Mouse (Mus musculus): Measurements from ENCODE around the gene Gabpb2. TPM values are rescaled to one million over a fixed set of nuclear protein-coding genes. Genes with fewer than 3 reads are reported as not detected.

The Gabpb2 gene
- polyA plus RNA-seq, 1 experiment from 2014 or later, result 6.7 TPM

DNA sequence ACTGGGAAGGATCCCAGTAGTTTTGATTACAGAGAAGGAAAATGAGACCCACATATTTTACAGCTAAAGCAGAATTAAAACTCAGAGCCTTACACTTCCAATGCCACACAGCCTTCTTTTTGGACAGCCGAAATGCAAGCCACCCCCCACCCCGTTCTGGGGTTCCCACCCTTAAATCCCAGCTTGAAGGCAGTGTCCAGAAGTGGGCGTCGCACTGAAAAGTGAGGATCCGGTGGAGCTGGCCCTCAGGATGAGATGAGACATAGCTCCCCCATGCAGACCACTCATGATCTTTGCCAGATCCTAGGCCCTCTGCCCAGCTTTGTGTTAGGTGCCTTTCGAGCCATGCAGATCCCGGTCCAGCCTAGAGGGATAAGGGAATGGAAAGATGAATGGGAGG, 23.8 kb upstream of the Gabpb2 start, which contains the start of gene Gm128:
Gm128 (minus strand) TSS at position 101 of the 400 bp plus-strand sequence.
- H3K4me3 ChIP-seq, result no peak within 1 kb of the TSS
- 82% methylated on average over 7 of the region's 7 CpGs for WGBS
- H3K36me3 ChIP-seq, result peaks cover 26% of the 10 kb centered on the region
- ATAC-seq (ENCODE audit: low FRiP score, low read depth), result no peak
- H3K9ac ChIP-seq, result no peak within 1 kb of the TSS
- no peak within 1 kb of the TSS; the same call in 1 of the 2 replicates for H3K4me2 ChIP-seq (replicated peaks)
- no peak within 1 kb of the TSS for H3K27ac ChIP-seq
- no peaks in the 10 kb centered on the region for H3K4me1 ChIP-seq
- no peaks in the 10 kb centered on the region for H3K9me3 ChIP-seq
- no peaks in the 10 kb centered on the region for H3K27me3 ChIP-seq (replicated peaks)

DNA sequence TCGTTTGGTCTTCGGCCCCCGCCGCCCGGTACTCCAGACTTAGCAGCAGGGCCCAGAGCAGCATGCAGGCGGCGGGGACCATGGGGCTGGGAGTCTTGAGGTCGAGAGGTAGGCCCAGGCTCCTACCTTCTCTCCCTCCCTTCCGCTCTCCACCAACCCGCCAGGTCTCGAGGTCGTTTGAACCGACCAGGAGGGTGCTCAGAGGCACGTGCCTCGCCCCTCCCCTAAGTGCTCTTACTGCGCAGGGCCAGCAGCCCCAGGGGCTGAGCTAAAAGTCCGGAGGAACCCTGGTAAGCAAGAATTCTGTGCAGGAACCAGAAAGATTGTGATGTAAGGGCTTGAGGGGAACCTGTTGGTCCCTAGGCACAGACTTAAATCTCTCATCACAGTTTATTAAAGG, 23.2 kb upstream of the Gabpb2 start:
- WGBS, result 35% methylated on average over 17 of the region's 17 CpGs

DNA sequence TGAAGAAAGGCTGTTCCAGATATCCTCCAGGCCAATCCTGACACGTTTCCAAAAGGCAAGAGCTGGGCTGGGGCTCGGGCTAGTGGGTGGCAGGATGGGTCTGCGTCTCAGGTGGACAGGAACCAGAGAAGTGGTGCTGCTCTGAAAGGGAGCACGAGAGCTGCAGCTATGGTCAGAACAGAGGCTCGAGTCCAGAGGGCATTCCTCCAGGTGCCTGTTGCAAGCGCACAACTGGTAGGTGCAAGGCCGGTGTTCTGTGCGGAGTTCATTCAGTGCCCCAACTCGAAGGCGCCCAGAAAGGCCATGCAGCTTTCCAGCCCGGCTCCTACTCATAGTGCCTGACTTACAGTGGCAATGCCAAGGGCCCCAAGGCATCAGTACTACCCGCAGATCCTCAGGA, 22.3 kb upstream of the Gabpb2 start:
- Histone ChIP-seq H3K27ac (no peak overlapping the region), H3K4me2 (replicated peaks) (no peak overlapping the region), H3K36me3 (peaks cover 34% of the 10 kb centered on the region), H3K4me1 (no peaks in the 10 kb centered on the region), H3K9ac (no peak overlapping the region), H3K27me3 (replicated peaks) (no peaks in the 10 kb centered on the region), H3K9me3 (no peaks in the 10 kb centered on the region), H3K4me3 (no peak overlapping the region)
- 90% methylated on average over 12 of the region's 12 CpGs for WGBS
- no peak for ATAC-seq (ENCODE audit: low FRiP score, low read depth)

More for the DNA sequence above, 23.2 kb upstream of the Gabpb2 start:
- no peaks in the 10 kb centered on the region for H3K27me3 ChIP-seq (replicated peaks)
- peaks cover 32% of the 10 kb centered on the region for H3K36me3 ChIP-seq
- H3K4me3 ChIP-seq, result no peak overlapping the region
- ATAC-seq (ENCODE audit: low FRiP score, low read depth), result no peak
- H3K4me2 ChIP-seq (replicated peaks), result no peak overlapping the region
- no peak overlapping the region for H3K27ac ChIP-seq
- no peaks in the 10 kb centered on the region for H3K9me3 ChIP-seq
- no peak overlapping the region for H3K9ac ChIP-seq
- no peaks in the 10 kb centered on the region for H3K4me1 ChIP-seq

DNA sequence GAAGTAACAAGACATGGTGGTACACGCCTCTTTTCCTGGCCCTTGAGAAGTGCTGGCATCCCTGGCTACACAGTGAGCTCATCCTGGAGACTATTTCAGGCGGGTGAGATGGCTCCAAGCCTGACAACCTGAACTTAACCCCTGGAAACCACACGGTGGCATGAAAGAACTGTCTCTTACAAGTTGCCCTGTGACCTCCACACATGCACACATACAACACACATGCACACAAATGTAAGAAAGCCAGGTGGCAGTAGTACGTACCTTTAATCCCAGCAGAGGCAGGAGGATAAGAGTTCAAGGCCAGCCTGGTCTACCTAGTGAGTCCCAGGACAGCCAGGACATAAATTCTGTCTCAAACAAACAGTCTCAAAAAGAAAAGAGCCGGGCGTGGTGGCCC, 21.3 kb upstream of the Gabpb2 start:
- Histone ChIP-seq H3K27ac (no peak overlapping the region), H3K4me1 (no peaks in the 10 kb centered on the region), H3K9ac (no peak overlapping the region), H3K36me3 (peaks cover 43% of the 10 kb centered on the region), H3K4me2 (replicated peaks) (no peak overlapping the region), H3K27me3 (replicated peaks) (no peaks in the 10 kb centered on the region), H3K4me3 (no peak overlapping the region), H3K9me3 (no peaks in the 10 kb centered on the region)
- WGBS, result 92% methylated on average over 6 of the region's 6 CpGs
- no peak for ATAC-seq (ENCODE audit: low FRiP score, low read depth)

DNA sequence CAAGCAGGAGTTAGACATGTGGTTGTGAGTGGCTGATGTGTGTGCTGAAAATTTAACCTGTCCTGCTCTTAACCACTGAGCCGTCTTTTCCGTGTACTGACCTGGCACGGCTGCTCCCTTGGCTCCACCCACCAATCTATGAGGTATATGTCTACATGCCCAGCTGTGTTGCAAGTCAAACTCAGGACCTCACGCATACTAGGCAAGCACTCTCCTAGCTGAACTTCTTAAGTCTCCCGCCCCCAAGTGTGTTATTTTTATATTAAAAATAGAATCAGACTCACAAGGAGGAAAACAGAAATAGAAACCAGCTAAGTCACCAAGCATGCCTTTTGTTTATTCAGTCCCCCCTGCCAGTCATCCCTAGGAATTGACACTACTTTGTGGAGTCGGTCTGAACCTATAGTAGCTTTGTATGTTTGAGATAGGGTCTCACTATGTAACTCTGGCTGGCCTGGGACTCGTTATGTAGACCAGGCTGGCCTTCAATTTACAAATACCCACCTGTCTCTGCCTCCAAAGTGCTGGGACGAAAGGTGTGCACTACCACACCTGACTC, 19.9 kb upstream of the Gabpb2 start:
- H3K9ac ChIP-seq, result no peak overlapping the region
- H3K9me3 ChIP-seq, result no peaks in the 10 kb centered on the region
- H3K27me3 ChIP-seq (replicated peaks), result no peaks in the 10 kb centered on the region
- H3K4me3 ChIP-seq, result no peak overlapping the region
- no peak overlapping the region for H3K4me2 ChIP-seq (replicated peaks)
- peaks cover 57% of the 10 kb centered on the region for H3K36me3 ChIP-seq
- H3K4me1 ChIP-seq, result no peaks in the 10 kb centered on the region
- no peak overlapping the region for H3K27ac ChIP-seq
- no peak for ATAC-seq (ENCODE audit: low FRiP score, low read depth)
- WGBS, result 91% methylated on average over 8 of the region's 8 CpGs

DNA sequence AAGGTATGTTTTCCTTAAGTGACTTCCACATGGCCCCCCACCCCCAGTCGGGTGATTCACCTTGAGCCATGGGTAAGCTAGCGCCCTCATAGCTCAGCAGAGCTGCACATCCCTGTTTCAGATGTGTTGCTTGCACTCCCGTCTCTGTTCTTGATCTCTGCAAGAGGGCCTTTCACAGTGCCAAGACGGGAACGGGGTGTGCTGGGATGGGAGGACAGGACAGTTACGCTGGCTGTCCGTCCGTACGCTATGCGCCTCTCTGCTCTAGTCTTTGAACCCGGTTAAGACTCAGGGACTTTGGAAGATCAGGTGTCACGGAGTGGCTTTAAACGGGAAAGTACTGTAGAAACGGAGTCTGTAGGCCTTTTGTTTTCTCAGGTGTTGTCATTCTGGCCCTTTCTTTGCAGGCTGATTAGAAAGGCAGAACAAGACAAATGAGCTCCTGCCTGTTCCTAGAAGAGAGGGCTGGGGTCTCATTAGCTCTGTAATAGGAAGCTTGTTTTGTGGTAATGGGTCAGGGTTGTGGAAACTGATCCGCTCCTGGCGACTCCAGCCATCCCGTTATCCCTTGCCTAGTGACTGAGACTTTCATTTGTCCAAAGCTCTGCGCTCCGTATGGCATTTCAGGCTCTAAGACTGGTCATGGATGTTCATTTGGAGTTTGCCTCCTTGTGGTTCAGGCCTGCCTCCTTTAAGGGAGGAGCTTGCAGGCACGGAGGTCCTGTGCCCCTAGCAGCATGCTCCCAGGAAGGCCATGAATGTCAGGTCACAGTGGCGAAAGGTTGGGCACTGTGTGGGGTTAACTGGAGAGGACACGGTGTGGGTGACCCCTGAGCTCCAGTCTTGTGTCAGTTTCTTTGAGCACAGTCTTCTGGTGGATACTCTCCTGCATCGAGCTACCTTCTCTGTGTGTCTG, 17.9 kb upstream of the Gabpb2 start:
- no peak for ATAC-seq (ENCODE audit: low FRiP score, low read depth)
- Histone ChIP-seq H3K36me3 (peaks cover 68% of the 10 kb centered on the region), H3K27ac (no peak overlapping the region), H3K27me3 (replicated peaks) (no peaks in the 10 kb centered on the region), H3K4me1 (peaks cover 15% of the 10 kb centered on the region), H3K4me2 (replicated peaks) (no peak overlapping the region), H3K9me3 (no peaks in the 10 kb centered on the region), H3K9ac (no peak overlapping the region), H3K4me3 (no peak overlapping the region)
- 81% methylated on average over 23 of the region's 23 CpGs for WGBS

DNA sequence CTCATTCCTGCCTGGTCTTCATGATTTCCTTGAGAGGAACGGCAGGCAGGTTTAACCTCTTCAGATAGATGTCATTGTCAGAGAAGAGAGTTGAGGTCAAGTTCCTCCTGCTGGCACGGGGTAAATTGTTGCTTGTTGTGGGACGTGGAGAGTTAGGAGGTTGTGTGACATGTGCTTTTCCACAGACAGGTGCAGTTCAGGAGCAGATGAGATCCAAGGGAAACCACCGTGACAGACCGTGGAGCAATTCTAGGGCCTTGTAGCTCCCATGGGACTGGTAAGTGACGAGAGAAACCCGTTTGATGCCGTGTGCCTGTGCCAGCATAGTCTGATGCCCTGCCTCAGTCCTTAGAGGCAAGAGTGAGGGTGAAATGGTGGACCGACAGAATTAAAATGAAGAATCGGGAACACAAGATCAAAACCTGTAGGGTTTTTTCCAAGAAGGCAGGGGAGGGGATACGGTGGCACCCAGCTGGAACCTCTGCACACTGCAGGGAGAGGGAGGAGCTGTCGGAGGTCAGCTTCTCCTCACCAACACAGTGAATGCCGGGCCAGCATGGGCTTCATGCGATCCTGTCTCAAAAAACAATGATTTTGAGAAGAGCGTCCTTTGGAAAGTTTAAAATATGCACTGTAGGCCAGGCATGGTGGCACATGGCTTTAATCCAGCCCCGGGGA, 15.7 kb upstream of the Gabpb2 start:
- no peak overlapping the region for H3K9ac ChIP-seq
- H3K27me3 ChIP-seq (replicated peaks), result no peaks in the 10 kb centered on the region
- no peak overlapping the region for H3K27ac ChIP-seq
- H3K36me3 ChIP-seq, result peaks cover 63% of the 10 kb centered on the region
- no peak overlapping the region for H3K4me3 ChIP-seq
- 84% methylated on average over 16 of the region's 16 CpGs for WGBS
- H3K4me1 ChIP-seq, result peaks cover 30% of the 10 kb centered on the region
- H3K4me2 ChIP-seq (replicated peaks), result no peak overlapping the region
- ATAC-seq (ENCODE audit: low FRiP score, low read depth), result no peak
- H3K9me3 ChIP-seq, result no peaks in the 10 kb centered on the region

DNA sequence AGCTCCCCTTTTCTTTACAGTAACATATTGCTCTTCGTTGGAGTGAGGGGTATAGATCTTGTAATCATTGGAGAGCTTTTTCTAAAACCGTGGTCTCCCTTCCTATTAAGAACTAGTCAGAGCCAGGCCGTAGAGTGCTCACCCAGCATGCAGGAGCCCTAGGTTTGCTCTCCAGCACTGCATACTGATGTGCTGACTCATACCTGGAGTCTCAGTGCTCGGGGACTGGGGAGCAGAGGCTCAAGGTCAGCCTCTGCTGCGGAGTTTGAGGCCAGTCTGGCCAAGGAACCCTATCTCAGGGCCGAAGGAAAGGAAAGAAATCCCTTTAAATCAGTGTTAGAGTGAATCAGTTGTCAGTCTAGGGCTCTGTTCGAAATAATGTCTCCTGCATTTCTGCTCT, 15.1 kb upstream of the Gabpb2 start:
- no peak for ATAC-seq (ENCODE audit: low FRiP score, low read depth)
- H3K9ac ChIP-seq, result no peak overlapping the region
- no peaks in the 10 kb centered on the region for H3K27me3 ChIP-seq (replicated peaks)
- H3K4me3 ChIP-seq, result no peak overlapping the region
- H3K9me3 ChIP-seq, result no peaks in the 10 kb centered on the region
- H3K4me1 ChIP-seq, result peaks cover 30% of the 10 kb centered on the region
- H3K36me3 ChIP-seq, result peaks cover 57% of the 10 kb centered on the region
- 90% methylated on average over 7 of the region's 7 CpGs for WGBS
- H3K27ac ChIP-seq, result no peak overlapping the region
- no peak overlapping the region for H3K4me2 ChIP-seq (replicated peaks)

DNA sequence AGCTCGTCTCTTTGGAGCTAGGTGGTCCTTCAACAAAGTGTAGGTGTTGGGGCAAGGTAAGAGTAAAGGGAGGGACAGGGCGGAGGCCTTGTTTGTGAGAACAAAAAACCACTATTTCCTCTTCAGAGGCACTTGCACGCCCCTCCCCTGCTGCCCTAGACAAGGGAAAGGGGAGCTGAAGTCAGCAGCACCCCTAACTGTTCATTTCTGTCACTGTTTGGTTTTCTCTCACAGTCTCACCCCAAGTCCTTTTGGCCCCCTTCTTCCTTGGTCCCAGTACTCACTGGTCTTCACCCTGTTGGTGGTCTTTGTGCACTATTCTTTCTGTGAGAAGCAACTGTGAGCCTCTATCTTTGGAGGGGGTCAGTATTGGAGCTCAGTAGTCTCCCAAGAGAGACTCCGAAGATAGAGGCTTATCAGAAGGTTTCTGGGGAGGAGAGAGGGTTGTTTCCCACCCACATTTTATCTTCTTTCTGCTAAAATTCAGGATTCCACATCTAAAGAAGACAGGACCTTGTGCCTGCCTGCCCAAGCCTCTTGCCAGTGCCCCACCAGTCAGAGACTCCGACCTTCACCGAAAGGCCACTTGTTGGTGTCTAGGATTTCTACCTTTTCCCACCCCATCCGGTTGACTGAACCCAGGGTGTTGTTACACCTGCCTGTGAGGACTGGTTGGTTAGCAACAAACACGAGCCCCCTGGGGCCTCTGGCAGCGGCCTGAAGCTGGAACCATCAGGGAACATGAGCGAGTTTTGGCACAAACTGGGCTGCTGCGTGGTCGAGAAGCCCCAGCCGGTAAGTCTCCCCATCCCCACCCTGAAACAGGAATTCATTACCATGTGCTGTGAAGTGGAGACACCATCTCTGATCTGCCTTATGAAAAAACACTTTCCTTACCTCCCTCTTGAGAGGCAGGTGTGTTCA, 13.8 kb upstream of the Gabpb2 start, which contains the start of gene Mllt11:
Mllt11 (minus strand) TSS at position 874 of the 924 bp plus-strand sequence.
- ATAC-seq (ENCODE audit: low FRiP score, low read depth), result no peak
- Histone ChIP-seq H3K27me3 (replicated peaks) (no peaks in the 10 kb centered on the region), H3K4me1 (peaks cover 31% of the 10 kb centered on the region), H3K9ac (peak within 1 kb of the TSS; percentile 45), H3K36me3 (peaks cover 50% of the 10 kb centered on the region), H3K4me2 (replicated peaks) (peak within 1 kb of the TSS; percentile 87), H3K27ac (no peak within 1 kb of the TSS), H3K9me3 (no peaks in the 10 kb centered on the region), H3K4me3 (no peak within 1 kb of the TSS)
- WGBS, result 86% methylated on average over 12 of the region's 13 CpGs

DNA sequence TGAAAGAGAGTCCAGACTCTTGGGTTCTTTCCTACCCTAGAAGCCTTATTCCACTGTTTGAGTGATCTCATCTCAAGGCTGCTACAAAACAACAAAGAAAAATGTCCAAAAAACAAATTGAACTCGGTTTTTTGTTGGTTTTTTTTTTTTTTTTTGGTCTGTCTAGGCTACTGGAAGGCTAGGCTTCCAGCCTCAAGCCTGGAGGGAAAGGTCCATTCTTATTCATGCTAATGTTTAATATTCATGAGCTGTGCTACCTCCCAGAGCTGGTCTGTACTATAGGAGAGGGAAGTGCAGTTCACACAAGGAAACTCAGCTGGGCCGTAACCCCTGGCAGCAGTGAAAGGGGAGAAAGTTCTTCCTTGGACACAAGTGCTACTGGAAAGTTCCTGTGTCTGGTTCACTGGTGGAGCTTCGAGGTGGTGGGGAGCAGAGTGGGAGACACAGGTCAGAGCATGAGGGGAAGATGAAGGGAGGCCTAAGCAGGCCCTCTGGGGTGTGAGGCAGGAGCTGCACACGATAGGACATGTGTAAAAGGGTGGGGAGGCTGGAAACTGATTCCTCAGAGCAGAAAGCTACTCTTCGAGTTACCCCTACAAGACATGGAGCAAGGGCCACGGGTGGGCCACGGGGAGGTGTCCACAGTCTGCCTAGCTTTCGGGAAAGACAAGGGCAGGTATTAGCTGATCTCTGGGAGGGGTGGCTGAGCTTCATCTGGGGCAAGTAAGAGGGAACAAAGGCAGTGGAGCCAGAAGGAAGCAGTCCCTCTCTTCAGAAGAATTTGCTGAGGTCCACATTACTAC, 13.0 kb upstream of the Gabpb2 start:
- H3K4me3 ChIP-seq, result peak overlapping the region; percentile 99
- peak overlapping the region; percentile 98 for H3K9ac ChIP-seq
- ATAC-seq (ENCODE audit: low FRiP score, low read depth), result no peak
- H3K27ac ChIP-seq, result peak overlapping the region; percentile 95; the same call in 1 of the 2 replicates
- H3K36me3 ChIP-seq, result peaks cover 44% of the 10 kb centered on the region
- 42% methylated on average over 8 of the region's 8 CpGs for WGBS
- peaks cover 38% of the 10 kb centered on the region for H3K4me1 ChIP-seq
- no peaks in the 10 kb centered on the region for H3K27me3 ChIP-seq (replicated peaks)
- H3K9me3 ChIP-seq, result no peaks in the 10 kb centered on the region
- peak overlapping the region; percentile 87 for H3K4me2 ChIP-seq (replicated peaks)
